Mouse (Mus musculus) adrenal gland, adult 2 months (tissue): ENCODE data around the gene Eif5a2. TPM values are rescaled to one million over a fixed set of nuclear protein-coding genes. Genes with fewer than 3 reads are reported as not detected.
"Not testable (repeated sequence)": the region's sequence is repeated elsewhere in the genome, so short reads cannot be mapped to it uniquely, and the experiment has no call there.

Experiments
- DNase-seq: peaks from one replicate; pipeline ENCODE4 v3.0.0; 2021
- long read RNA-seq: library from polyadenylated mRNA; stranded (forward); transcript quantifications from one replicate; pipeline ENCODE4 v2.0.0, GENCODE M21; 2021
- polyA plus RNA-seq: library from polyadenylated mRNA; depleted of rRNA; stranded (reverse); fragments of >200 nt; gene quantifications from 2 replicates; pipeline ENCODE4 v1.2.3, GENCODE M21; 2012; rRNA removed
- total RNA-seq, 2 experiments: library from RNA; stranded (reverse); gene quantifications; 2 replicates each; pipeline ENCODE4 v1.2.3; 2021

Eif5a2 gene
- total RNA-seq: 1 to 10 TPM; 1.7 to 1.9 TPM
- polyA plus RNA-seq: 0.22 and 0.23 TPM in 2 replicates
- long read RNA-seq: 0 reads

DNA sequence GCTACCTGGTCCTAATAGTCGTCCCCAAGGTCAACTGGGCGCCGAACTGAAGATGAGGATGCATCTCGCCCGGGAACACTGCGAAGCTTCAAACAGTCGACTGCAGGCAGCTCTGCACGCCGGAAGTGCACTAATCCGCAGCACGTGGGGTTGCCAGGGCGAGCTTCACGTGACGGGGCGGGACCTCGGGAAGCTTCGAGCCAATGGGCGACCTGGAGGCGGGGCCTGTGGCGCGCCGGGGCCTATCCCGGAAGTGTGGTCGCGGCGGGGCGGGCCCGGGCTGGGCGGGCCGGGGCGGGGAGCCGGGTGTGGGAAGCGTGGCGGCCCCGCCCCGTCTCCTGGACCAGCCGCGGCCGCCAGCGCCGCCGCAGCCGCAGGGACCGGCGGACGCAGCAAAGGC lies at the start of gene Eif5a2:
TSS of gene Eif5a2 (plus strand) at position 283 of the 400 bp plus-strand sequence.
- DNase-seq: peak; percentile 94

DNA sequence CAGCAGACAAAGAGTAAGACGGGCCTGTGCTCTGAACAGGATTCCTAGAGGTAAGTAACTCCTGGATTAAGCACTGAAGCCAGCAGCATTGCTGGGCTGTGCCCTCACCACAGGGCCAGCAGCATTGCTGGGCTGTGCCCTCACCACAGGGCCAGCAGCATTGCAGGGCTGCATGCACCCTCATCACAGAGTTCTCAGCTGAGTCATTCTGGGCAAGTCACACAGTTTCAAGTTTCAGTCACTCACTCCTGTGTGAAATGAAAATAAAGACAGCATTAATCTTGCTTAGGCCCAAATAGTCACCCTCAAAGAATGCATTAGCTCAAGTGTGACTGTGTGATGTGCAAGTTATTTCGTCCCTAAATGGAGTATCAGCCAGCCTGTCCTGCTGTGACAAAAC lies 46.4 kb upstream of the Eif5a2 start:
- DNase-seq: no peak

DNA sequence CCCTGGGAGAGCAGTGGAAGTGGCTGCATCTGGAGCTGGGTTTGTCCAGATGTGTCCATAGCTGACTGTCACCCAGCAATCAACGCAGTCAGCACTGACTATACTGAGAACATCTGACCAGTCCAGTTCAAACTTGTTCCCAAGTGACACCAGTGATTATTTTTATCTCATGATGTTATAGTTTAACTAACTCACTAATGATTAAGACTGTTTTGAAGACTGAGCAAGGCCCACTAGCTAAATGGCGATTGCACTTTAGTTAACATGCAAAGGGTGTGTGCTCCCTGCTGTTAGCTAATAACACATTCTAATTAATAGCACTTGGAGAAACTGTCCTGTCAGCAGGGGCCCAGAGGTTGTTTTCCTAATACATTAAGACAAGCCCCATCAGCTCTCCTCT lies 44.1 kb upstream of the Eif5a2 start:
- no peak for DNase-seq

DNA sequence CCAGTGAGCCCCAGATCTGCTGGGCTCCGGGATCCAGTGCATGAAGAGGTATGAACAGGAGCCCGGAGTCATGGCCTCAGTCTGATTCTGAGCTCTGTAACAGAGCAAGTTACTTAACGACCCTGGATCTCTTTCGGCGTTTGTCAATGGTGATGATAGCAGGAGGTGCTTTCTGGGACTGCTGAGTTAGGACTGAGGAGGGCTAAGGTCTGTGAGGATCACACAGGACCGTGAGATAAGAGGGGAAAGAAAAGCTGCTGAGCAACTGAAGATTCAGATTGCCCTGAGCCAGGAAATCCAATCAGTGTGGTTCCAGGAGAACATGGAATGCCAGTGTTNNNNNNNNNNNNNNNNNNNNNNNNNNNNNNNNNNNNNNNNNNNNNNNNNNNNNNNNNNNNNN lies 40.7 kb upstream of the Eif5a2 start:
- DNase-seq: no peak

DNA sequence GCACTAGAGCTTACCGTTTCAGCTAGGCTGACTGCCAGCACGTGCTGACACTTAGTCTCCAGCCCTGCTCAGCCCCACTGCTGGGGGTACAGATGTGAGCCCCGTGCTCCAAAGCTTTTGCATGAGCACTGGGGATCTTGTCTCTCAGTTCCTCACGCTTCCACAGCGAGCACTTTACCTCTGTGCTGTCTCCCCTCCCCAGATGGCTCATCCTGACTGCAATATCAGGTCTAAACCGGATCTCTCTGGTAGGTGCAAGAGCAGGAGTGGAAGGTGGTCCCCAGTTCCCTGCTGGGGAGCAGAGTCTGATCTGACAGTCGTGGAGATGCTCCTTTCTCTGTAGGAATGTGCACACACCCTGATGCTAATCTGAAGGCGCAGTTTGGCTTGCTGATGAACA lies 37.8 kb upstream of the Eif5a2 start:
- DNase-seq: no peak

DNA sequence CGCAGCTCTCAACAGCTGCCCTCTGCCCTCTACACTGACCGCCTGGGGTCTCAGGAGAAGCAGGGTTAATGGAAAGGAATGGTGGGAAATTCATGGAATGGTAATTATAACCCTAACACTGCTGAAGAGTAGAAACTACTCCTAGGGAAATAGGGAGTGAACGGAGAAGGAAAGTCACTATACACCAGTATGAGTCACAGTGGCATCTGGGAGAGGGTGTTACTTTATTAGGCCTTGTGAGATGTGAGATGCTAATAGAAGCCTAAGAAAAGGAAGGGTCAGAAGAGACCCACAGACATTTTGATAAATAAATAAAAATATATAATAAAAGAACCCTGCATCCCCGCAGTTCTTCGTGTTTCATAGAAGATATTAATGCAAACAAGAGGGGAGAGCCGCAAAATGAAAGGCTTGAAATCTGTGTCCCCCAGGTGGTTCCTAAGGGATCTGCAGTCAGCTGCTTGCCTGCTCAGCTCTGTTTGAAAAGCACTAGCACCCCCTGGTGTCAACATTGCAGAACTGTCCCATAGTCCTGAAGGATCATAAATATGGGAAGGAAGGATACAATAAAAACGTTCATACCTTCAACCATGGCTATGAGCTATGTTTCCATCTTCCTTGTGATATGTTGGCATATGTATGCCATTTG lies 35.1 kb upstream of the Eif5a2 start:
- DNase-seq: peak; percentile 72

DNA sequence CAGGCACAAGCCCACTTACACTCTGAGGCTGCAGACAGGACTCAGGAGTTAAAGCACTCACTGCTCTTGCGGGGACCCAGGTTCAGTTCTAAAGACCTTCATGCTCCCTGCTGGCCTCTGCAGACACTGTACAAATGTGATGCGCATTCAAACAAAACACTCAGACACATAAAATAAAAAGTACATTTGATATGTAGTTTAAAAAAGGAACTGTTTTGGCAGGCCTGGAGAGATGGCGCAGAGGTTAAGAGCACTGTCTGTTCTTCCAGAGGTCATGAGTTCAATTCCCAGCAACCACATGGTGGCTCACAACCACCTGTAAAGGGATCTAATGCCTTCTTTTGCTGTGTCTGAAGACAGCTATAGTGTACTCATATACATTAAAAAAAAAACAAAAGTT lies 32.9 kb upstream of the Eif5a2 start:
- no peak for DNase-seq

DNA sequence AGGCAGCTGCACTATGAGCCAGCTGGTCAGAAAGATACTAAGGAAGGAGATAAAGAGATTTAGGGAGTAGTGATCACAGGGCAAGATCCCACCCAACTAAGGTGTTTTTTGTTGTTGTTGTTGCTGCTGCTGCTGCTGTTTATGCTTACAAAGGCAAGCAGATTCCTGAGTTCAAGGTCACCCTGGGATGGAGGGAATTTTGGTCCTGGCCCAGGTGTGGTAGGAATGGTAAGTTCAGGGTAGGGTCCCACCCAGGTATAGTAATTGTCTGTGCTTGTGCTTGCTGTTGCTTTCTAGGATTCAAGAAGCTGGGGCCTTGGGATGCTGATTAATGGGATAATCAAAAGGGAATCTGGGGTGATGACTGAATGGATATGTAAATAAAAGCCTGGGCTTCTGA lies 32.1 kb upstream of the Eif5a2 start:
- DNase-seq: no peak

DNA sequence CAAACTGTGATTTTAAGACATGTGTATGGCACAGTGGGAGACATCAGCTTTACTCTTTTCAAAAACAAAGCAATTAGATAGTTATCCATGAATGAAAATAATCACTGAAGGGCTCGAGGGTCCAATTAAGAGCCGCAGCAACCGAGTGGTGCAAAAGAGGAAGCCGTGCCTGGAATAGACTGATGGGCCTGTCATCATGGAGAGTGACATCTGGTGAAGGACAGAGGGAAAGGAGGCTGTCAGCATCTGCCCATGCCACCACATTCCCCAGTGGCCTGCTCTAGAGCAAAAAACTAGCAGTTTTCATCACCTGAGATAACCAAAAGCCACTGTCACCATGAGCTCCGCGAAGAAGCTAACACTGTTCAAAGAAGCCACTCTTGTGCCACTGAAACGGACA lies 25.6 kb upstream of the Eif5a2 start:
- DNase-seq: no peak

DNA sequence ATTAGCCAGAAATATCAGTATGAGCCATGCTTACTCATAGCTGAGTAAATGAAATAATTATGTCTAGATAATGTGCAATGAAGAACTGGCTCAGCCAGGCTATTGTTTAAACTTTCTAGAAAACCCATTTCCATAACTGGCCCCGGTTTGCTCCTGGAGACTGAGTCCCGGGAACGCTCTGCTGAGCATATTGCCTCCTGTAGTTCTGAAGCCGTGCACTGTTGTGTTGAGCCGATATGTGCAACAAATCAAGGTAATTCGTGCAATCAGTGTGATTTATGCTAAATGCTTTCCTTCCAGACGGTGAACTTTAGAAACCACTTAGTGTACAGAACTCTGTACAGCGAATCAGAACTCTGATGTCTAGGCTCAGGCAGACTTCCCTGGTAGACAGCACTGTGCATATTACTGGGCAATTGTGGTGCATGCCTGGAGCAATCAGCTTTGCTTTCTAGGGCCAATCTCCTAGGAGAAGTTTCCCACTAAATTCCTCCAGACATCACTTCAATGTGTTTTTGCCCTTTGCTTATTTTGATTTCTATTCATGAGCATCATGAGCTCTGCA lies 19.8 kb upstream of the Eif5a2 start:
- no peak for DNase-seq

DNA sequence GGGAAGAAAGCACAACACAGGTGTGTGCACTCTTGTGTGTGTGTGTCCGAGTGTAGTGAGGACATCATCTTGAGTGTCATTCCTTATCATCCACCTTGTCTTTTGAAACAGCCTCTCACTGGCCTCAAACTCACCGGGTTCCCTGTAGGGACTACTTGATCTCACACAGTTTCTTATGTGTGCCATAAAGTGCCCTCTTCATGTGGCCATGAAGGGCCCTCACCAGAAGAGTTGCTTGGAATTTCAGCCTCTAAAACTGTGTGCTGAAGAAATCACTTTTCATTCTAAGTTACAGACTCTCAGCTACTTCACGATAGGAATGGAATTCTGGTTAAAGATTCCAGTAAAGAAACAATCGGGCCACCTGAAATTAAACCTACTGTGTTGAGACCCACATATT lies 14.1 kb upstream of the Eif5a2 start:
- no peak for DNase-seq

DNA sequence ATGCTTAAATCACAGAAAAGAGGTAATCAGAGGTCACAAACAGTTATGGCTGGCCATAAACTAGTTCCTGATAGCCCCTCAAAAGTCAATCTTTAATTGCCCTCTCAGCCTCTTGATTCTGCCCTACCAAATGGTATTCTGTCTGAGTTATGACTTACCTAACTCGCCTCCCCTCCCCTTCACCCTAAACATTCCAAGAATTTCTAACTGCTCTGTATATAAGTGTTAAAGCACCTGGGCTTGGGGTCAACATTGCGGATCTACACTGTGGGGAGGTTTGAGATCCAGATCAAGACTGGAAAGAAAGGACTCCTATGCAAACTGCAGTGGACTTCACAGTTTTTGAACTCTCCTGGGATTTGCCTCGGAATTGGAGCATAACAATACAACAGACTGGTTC lies 12.9 kb upstream of the Eif5a2 start:
- DNase-seq: no peak

DNA sequence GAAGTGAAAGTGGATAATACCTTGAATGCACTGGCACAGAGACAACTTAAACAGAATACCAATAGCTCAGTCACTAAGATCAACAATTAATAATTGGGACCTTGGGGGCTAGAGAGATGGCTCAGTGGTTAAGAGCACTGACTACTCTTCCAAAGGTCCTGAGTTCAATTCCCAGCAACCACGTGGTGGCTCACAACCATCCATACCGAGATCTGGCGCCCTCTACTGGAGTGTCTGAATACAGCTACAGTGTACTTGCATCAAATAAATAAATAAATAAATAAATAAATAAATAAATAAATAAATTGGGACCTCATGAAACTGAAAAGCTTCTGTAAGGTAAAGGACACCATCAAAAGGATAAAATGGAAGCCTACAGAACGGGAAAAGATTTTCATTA lies 8.2 kb upstream of the Eif5a2 start:
- not testable (repeated sequence) for DNase-seq

DNA sequence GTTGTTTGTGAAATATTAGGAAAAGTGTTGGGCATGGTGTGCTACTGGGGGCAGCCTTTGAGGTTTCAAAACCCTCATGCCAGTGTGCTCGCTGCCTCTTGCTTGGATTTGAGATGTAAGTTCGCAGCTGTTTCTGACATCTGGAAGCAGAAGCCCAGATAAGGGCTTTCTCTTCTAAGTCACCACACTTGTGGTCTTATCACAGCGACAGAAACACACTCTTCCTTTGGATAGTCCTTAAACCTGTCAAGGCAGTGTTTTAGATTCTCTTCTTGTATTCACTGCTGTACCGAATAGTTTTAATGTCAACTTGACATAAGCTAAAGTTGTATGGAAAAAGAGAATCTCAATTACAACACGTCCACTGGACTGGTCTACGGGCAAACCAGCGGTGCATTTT lies 5.7 kb upstream of the Eif5a2 start:
- DNase-seq: no peak

DNA sequence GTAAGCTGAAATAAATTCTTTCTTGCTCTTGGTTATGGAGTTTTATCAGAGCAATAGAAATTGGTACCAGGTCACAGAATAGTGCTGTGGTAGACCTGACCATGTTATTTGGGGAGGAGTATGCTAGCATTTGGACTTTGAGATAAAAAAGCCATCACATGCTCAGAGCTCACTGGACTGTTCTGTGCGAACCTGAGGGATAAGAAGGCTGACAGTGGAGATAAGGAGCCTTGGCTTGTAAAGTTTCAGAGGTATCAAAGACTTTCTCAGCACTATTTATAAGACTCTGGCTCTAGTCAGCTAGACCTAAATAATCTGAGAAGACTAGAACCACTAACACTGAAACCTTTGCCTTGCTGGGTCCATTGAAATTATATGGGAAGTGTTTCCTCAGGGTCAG lies 5.1 kb upstream of the Eif5a2 start:
- DNase-seq: no peak

DNA sequence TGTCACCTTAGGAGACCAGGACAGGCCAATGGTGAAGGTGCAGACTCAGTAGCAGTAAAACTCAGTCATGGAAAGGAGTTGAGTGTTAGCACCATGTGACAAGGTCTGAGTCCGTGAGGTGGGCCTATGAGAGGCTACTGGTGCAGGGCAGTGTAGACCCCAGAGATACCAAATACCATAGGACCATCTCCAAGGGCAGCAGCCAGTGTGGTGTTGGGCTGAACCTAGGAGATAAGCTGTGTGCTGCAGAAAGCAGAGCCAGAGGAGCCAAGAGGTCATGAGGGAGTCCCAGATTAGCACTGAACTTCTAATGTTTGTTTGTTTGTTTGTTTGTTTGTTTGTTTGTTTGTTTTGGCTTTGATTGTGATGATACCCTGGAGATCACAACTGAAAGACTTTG lies 4.6 kb upstream of the Eif5a2 start:
- DNase-seq: no peak

DNA sequence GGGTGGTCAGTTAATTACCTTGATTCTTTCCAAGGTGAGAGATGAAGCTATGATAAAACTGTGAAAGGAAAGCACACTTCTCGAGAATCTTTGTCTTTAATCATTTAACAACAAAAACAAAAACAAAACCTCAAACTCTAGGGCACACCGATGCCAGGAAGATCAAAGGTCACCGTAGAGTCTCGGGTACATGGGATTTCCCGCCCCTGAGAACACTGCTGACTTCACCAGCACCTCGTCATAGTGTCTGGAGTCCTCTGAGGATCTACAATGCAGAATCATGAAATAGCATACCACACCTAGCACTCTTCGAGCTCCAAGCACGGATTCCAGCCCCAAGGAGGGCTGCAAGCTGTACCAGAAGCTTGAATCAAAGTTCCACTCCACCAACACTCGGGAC lies 565 bp upstream of the Eif5a2 start:
- DNase-seq: no peak

DNA sequence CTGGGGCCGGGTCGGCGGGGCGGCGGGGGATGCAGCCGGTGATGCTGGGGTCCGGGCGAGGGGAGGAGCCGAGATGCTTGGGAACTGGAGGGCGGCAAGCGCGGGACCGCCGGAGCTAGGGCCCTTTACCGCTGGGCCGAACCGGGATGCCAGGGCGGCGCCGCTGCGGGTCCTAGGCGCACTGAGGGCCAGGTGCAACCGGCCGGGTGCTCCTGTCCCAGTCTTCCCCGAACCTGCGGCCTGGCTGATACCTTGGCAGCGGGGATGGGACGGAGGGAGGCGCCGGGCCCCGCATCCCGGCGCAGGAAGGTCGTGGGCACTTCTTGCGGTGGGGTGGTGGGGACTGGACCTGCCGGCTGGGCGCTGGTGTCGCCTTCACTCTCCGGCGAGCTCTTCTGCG lies 346 bp downstream of the Eif5a2 start:
- DNase-seq: no peak

DNA sequence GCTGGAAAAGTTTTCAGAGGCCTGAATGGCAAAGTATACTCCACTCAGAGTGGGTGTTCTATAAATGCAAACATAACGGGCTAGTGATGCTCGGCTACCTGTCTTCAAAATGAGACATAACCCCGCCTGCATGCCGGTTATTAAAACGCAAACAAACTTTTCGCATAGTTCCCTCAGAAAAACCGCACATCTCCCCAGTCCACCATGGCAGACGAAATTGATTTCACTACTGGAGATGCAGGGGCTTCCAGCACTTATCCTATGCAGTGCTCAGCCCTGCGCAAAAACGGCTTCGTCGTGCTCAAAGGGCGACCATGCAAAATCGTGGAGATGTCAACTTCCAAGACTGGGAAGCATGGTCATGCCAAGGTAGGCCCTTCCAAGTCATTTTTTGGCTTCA lies 772 bp downstream of the Eif5a2 start:
- no peak for DNase-seq

DNA sequence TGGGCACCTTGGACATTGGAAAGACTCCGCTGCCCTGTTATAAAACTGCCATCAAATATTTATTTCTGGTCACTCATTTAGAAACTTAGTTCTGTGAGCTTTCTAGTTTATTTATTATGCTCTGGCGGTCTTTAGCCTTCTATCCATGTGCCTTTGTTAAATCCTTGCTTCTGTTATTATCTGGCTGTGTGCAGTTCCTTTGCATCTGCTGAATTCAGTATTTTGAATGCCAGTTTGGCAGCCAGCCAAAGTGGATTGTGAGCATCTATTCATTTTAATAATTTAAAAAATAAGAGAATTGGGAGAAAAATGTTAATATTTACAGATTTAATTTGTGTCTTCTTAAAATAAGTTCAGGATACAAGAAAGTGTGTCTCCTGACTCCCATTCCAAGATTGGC lies 3.1 kb downstream of the Eif5a2 start:
- no peak for DNase-seq

DNA sequence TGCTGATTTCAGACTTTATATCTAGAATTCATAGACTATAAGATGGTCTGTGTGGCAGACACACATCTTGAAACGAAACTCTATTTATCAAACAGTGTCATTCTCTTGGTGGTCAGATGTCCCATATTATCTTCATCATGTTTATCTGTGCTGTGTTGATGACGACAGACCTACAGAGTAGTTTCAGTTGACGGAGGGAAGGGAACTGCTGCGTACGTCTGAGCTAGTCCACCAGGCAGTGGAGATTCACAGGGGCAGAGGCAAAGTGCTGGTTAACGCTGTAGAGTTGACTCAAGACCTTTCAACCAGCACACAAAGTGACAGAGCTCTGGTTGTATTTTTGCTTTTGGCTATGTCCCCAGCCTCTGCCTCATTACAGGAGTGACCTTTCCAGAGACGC lies 13.8 kb downstream of the Eif5a2 start:
- no peak for DNase-seq

DNA sequence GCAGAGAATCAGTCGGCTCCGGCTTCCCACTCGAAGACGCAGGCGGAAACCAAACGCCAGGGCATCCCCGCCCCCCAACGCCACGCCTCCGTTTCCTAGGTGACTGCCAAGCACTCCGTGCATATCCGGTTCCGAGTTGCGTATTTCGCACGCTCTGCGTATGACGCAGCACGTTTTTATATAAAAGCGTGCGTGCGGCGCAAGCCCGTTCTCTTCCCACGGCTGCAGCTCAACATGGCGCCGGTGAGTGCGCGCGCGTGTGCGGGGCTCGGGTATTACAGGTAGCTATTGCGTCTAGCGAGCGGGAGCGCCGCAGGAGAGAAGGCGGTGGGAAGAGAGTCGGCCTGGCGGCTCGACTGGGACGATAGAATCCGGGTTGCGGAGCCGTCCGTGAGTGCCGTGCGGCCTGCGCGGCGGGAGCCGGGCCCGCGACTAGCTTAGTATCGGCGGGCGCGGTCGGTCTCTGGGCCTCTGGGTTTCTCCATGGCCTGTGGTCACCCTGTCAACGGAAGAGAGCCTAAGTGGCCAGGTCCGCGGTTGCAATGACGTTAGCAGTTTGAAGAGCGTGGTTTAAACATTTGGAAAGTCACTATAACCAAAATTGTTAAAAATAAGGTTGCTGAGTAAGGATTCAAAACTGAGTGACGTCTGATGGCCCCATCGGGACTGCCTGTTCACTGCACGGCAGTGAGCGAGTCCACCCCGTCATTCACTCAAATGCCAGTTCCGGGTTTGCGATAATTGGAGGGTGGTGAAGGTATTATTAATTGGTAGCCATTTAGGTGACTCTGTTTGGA lies 24.4 kb downstream of the Eif5a2 start, which contains the start of gene Rpl22l1:
TSS of gene Rpl22l1 (plus strand) at position 136 of the 797 bp plus-strand sequence.
- DNase-seq: peak; percentile 99

DNA sequence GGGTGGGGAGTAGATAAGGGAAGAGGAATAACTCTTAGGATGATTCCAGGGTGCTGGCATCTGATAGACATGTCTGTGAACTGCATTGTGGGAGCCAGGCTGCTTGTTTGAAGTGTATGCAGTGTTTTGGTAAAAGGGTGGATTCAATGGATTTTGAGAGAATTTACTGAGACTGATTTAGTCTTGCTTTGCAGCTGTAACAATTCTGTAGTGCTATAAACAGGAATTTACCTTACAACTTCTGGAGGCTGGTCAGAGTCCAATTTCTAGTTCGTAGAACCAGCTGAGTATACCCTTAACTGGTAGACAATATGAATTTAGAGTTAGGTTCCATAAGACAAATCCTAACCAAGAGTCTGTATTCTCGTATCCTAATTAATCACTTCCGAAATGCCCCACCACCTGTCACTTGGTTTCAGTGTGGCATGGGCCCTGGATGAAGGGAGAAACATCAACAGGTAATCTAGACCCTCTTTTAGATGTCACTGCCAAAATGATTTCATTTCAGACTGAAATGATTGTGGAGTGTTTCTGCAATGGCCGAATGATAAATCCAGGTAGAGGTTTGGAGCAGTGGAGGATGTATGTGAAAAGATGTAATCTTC lies 27.1 kb downstream of the Eif5a2 start:
- no peak for DNase-seq
